Mouse (Mus musculus) intestine, embryonic 14.5 days (tissue): ENCODE measurements around the gene Ankrd13b. TPM values are rescaled to one million over a fixed set of nuclear protein-coding genes. Genes with fewer than 3 reads are reported as not detected.

Experiments
- ATAC-seq: fragments of 200-750 bp; cut with Nextera tagmentation; replicated peaks from 2 replicates; pipeline ENCODE4 v1.8.0; 2017; ENCODE audit warnings: low read depth, moderate number of reproducible peaks, moderate TSS enrichment, moderate library complexity; ENCODE audit not compliant: low FRiP score, low TSS enrichment
- DNase-seq: peaks from one replicate; pipeline ENCODE4 v3.0.0-alpha.2; 2018; ENCODE audit warnings: low spot score
- H3K27ac ChIP-seq: fragments of 300-500 bp; sonication (generic); 2 replicates; pipeline ENCODE4 v1.5.1; 2014; ENCODE audit warnings: low read depth, mild to moderate bottlenecking, control low read depth
- H3K27me3 ChIP-seq: fragments of 300-500 bp; sonication (generic); replicated peaks from 2 replicates; pipeline ENCODE4 v1.6.1; 2014; ENCODE audit warnings: low read length, control low read depth; ENCODE audit not compliant: control insufficient read depth, insufficient read depth
- H3K36me3 ChIP-seq: fragments of 300-500 bp; sonication (generic); 2 replicates; pipeline ENCODE4 v1.6.1; 2014; ENCODE audit warnings: low read length, control low read depth; ENCODE audit not compliant: control insufficient read depth, insufficient read depth
- H3K4me1 ChIP-seq: fragments of 300-500 bp; sonication (generic); replicated peaks from 2 replicates; pipeline ENCODE4 v1.6.1; 2014; ENCODE audit warnings: low read length, control low read depth, mixed read lengths; ENCODE audit not compliant: control insufficient read depth, insufficient read depth
- H3K4me2 ChIP-seq: fragments of 300-500 bp; sonication (generic); 2 replicates; pipeline ENCODE4 v1.6.1; 2014; ENCODE audit warnings: low read length
- H3K4me3 ChIP-seq: fragments of 300-500 bp; sonication (generic); 2 replicates; pipeline ENCODE4 v1.5.1; 2014; ENCODE audit warnings: low read depth, low read length, control low read depth, mixed read lengths
- H3K9ac ChIP-seq: fragments of 300-500 bp; sonication (generic); 2 replicates; pipeline ENCODE4 v1.6.1; 2014; ENCODE audit warnings: mild to moderate bottlenecking, low read length
- H3K9me3 ChIP-seq: fragments of 300-500 bp; sonication (generic); 2 replicates; pipeline ENCODE4 v1.6.1; 2016; ENCODE audit warnings: low read length, control low read depth; ENCODE audit not compliant: control insufficient read depth
- WGBS: fragments of 180-500 bp; shearing (Covaris S2); extraction: QIAGEN DNeasy Blood & Tissue Kit; methylation state at CpG from one replicate; pipeline ENCODE4 v1.1.7; 2014; 5-methylcytosine and 5-hydroxymethylcytosine counted together
- polyA plus RNA-seq: library from polyadenylated mRNA; unstranded; fragments of >200 nt; fragmentation: Nextera tagmentation; extraction: Ambion mirVana; gene quantifications from 2 replicates; pipeline ENCODE4 v1.2.1, GENCODE M21; 2014

Ankrd13b gene
- polyA plus RNA-seq, 1 experiment from 2014 or later, result 8.3 TPM

DNA sequence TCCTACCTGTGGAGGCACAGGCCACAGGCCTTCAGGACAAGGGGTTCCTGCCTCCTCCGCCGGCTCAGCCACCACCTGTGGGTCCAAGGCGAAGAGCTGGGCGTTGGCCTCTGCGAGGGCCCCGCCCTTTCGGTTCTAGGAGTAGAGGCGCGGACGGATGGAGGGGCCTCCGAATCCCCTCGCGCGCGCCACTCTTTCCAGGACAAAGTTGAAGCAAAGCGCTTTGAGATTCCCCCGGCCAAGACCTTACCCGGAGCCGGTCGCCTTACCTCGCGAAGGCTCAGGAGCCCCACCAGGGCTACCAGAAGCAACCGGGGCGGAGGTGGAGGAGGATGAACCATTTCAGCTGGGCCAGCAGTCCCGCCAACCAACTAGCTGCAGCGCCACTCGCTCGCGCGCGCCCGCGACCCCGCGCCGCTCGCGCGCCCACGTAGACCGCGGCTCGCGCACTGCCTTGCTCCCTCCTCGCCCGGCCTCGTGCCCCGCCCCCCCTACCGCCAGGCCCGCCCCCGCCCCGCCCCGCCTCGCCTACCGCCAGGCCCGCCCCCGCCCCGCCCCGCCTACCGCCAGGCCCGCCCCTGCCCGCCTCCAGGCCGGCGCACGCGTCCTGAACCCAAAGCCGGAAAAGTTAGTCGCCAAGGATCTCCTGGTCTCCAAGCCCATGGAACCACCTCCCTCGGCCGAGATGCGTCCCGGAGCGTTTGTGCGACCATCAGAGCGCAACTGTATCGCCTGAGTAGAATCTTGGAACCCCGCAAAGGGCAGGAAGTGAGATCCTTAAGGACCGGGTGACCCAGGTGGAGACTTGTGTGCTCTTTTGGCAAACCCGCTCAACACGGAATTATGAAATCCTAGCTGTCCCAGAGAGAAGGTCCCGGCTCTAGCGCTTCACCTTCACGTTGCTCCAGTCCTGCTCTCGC, 23.7 kb upstream of the Ankrd13b start:
- peaks cover 25% of the 10 kb centered on the region for H3K4me1 ChIP-seq
- ATAC-seq (peak; percentile 72), DNase-seq (peak; percentile 97)
- under 1% methylated on average over 72 of the region's 84 CpGs for WGBS
- H3K9me3 ChIP-seq, result no peaks in the 10 kb centered on the region
- H3K36me3 ChIP-seq, result 0 out of 2 replicates have a peak, but pooled peaks cover 11% of the 10 kb centered on the region
- H3K4me3 ChIP-seq, result peak overlapping the region; percentile 71
- H3K27ac ChIP-seq, result peak overlapping the region; percentile 74
- peak overlapping the region; percentile 69 for H3K9ac ChIP-seq
- peak overlapping the region; percentile 93 for H3K4me2 ChIP-seq
- H3K27me3 ChIP-seq, result peaks cover 21% of the 10 kb centered on the region

GRCm38 (mm10) chr11:77511336-77511735, 21.9 kb upstream of the Ankrd13b start:
- Histone ChIP-seq H3K36me3 (peaks cover 24% of the 10 kb centered on the region), H3K9me3 (no peaks in the 10 kb centered on the region), H3K9ac (no peak overlapping the region), H3K4me3 (no peak overlapping the region), H3K27ac (no peak overlapping the region), H3K4me1 (peaks cover 25% of the 10 kb centered on the region), H3K27me3 (peaks cover 12% of the 10 kb centered on the region), H3K4me2 (no peak overlapping the region)
- 79% methylated on average over 5 of the region's 5 CpGs for WGBS
- ATAC-seq (no peak), DNase-seq (no peak)

DNA sequence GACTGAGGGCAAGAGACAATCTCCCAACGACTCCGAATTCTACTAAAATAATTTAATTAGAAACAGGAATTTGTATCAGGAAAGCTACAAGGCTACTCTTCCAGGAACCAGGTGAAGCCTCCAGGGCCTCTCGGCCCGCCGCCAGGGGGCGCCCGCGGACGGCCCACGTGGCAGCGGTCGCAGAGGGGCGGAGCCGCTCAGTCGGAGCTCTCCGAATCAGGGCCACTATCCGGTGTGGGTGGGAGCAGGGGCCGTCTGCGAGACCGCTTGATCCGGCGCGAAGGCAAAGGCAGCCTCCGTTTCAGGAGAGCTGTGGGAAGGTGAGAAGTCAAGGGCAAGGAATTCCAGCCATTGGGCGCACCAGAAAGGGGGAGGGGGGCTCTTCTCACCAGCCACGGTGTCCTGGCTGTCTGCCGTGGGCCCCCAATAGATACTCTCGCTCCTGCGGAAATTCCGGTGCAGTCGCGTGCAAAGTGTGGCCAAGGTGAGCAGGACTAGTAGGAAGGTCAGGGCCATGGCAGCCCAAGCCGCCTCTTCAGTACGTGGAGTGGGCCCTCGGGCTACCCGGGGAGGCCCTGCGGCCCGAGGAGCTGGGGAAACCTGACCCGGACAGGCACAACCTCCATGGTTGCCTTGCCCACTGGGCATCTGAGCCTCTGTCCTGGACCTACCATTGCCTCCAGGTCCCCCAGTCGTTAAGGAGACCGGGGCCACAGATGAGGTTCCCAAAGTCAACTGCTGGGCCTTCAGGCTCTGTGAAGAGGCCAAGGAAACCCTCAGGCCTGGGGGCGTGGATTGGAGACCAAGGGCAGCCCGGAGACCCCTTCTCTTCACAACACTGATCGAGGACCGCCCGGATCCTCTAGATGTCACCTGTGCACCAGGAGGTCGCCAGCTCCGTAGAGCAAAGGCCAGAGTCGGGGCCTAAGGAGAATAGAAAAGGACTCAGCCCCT, 18.9 kb upstream of the Ankrd13b start:
- no peak overlapping the region for H3K27ac ChIP-seq
- H3K36me3 ChIP-seq, result peaks cover 54% of the 10 kb centered on the region
- H3K27me3 ChIP-seq, result no peaks in the 10 kb centered on the region
- H3K4me1 ChIP-seq, result peaks cover 10% of the 10 kb centered on the region
- peak overlapping the region; percentile 22 for H3K4me3 ChIP-seq
- WGBS, result 20% methylated on average over 48 of the region's 49 CpGs
- H3K4me2 ChIP-seq, result peak overlapping the region; percentile 55
- H3K9ac ChIP-seq, result peak overlapping the region; percentile 18; the same call in 1 of the 2 replicates
- DNase-seq (peak; percentile 91), ATAC-seq (peak; percentile 70)
- H3K9me3 ChIP-seq, result no peaks in the 10 kb centered on the region

GRCm38 (mm10) chr11:77507426-77507825, 17.9 kb upstream of the Ankrd13b start:
- Histone ChIP-seq H3K9me3 (no peaks in the 10 kb centered on the region), H3K27me3 (no peaks in the 10 kb centered on the region), H3K4me2 (no peak overlapping the region), H3K27ac (no peak overlapping the region), H3K4me3 (no peak overlapping the region), H3K4me1 (peaks cover 9% of the 10 kb centered on the region), H3K36me3 (peaks cover 63% of the 10 kb centered on the region), H3K9ac (no peak overlapping the region)
- 63% methylated on average over 4 of the region's 4 CpGs for WGBS
- ATAC-seq (no peak), DNase-seq (no peak)

GRCm38 (mm10) chr11:77506941-77507340, 17.5 kb upstream of the Ankrd13b start:
- H3K27me3 ChIP-seq, result no peaks in the 10 kb centered on the region
- H3K4me1 ChIP-seq, result peaks cover 5% of the 10 kb centered on the region; the same call in 1 of the 2 replicates
- H3K4me2 ChIP-seq, result no peak overlapping the region
- H3K36me3 ChIP-seq, result peaks cover 68% of the 10 kb centered on the region
- no peak for ATAC-seq
- H3K4me3 ChIP-seq, result no peak overlapping the region
- 84% methylated on average over 6 of the region's 6 CpGs for WGBS
- H3K9me3 ChIP-seq, result no peaks in the 10 kb centered on the region
- H3K9ac ChIP-seq, result no peak overlapping the region
- no peak for DNase-seq
- no peak overlapping the region for H3K27ac ChIP-seq

DNA sequence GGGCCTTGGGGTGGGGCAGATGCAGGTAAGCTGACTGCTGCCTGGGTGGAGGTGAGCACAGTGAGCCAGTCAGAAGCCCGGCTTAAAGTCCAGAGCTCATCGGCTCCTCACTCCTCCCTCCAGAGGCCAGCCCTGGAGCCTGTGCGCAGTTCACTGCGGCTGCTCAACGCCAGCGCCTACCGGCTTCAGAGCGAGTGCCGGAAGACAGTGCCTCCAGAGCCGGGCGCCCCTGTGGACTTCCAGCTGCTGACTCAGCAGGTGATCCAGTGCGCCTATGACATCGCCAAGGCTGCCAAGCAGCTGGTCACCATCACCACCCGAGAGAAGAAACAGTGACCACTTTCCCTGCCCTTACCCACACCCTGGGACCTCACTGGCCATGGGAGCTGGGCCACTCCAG, 16.8 kb upstream of the Ankrd13b start:
- H3K4me1 ChIP-seq, result peaks cover 5% of the 10 kb centered on the region; the same call in 1 of the 2 replicates
- H3K36me3 ChIP-seq, result peaks cover 74% of the 10 kb centered on the region
- H3K4me3 ChIP-seq, result no peak overlapping the region
- no peak overlapping the region for H3K4me2 ChIP-seq
- 87% methylated on average over 14 of the region's 14 CpGs for WGBS
- H3K9me3 ChIP-seq, result no peaks in the 10 kb centered on the region
- H3K27ac ChIP-seq, result no peak overlapping the region
- ATAC-seq, result no peak
- no peaks in the 10 kb centered on the region for H3K27me3 ChIP-seq
- no peak for DNase-seq
- no peak overlapping the region for H3K9ac ChIP-seq

GRCm38 (mm10) chr11:77505291-77505980, 16.0 kb upstream of the Ankrd13b start:
- no peaks in the 10 kb centered on the region for H3K27me3 ChIP-seq
- H3K4me3 ChIP-seq, result no peak overlapping the region
- H3K36me3 ChIP-seq, result peaks cover 83% of the 10 kb centered on the region
- WGBS, result 91% methylated on average over 22 of the region's 22 CpGs
- peaks cover 5% of the 10 kb centered on the region for H3K4me1 ChIP-seq
- H3K4me2 ChIP-seq, result no peak overlapping the region
- H3K9ac ChIP-seq, result no peak overlapping the region
- ATAC-seq (no peak), DNase-seq (no peak)
- H3K27ac ChIP-seq, result no peak overlapping the region
- no peaks in the 10 kb centered on the region for H3K9me3 ChIP-seq

DNA sequence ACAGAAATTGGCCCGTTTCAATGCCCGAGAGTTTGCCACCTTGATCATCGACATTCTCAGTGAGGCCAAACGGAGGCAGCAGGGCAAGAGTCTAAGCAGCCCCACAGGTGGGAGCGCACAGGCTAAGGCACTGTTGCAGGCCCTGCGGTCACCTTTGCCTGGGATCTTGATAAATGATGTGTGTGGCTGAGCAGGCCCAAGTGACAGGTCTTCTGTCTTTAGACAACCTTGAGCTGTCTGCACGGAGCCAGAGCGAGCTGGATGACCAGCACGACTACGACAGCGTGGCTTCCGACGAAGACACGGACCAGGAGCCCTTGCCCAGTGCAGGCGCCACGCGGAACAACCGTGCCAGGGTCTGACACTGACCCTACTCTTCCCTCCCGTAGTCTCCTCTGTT, 14.9 kb upstream of the Ankrd13b start:
- no peaks in the 10 kb centered on the region for H3K9me3 ChIP-seq
- DNase-seq, result no peak
- H3K27ac ChIP-seq, result no peak overlapping the region
- no peaks in the 10 kb centered on the region for H3K27me3 ChIP-seq
- WGBS, result 94% methylated on average over 19 of the region's 19 CpGs
- no peak overlapping the region for H3K4me2 ChIP-seq
- H3K36me3 ChIP-seq, result peaks cover 88% of the 10 kb centered on the region
- no peak overlapping the region for H3K9ac ChIP-seq
- peaks cover 5% of the 10 kb centered on the region for H3K4me1 ChIP-seq
- no peak overlapping the region for H3K4me3 ChIP-seq
- no peak for ATAC-seq
